Mouse (Mus musculus) midbrain, embryonic 11.5 days (tissue): ENCODE measurements around the gene Mmp15. TPM values are rescaled to one million over a fixed set of nuclear protein-coding genes. Genes with fewer than 3 reads are reported as not detected.

Source experiments
- ATAC-seq: fragments of 200-750 bp; cut with Nextera tagmentation; 2 replicates; pipeline ENCODE4 v1.8.0; 2017; ENCODE audit warnings: moderate TSS enrichment, moderate library complexity; ENCODE audit not compliant: low FRiP score
- DNase-seq: peaks from one replicate; pipeline ENCODE4 v3.0.0; 2015; ENCODE audit warnings: low spot score; ENCODE audit errors: missing footprints
- H3K27ac ChIP-seq: fragments of 300-500 bp; sonication (generic); 2 replicates; pipeline ENCODE4 v1.5.1; 2014; ENCODE audit warnings: low read depth, low read length
- H3K27me3 ChIP-seq: fragments of 300-500 bp; sonication (generic); 2 replicates; pipeline ENCODE4 v1.6.1; 2014; ENCODE audit warnings: mild to moderate bottlenecking, low read length, moderate library complexity, mixed read lengths; ENCODE audit not compliant: control insufficient read depth, insufficient read depth
- H3K36me3 ChIP-seq: fragments of 300-500 bp; sonication (generic); 2 replicates; pipeline ENCODE4 v1.6.1; 2014; ENCODE audit warnings: mild to moderate bottlenecking, low read length, moderate library complexity, mixed read lengths; ENCODE audit not compliant: control insufficient read depth, insufficient read depth
- H3K4me1 ChIP-seq: fragments of 300-500 bp; sonication (generic); 2 replicates; pipeline ENCODE4 v1.6.1; 2014; ENCODE audit warnings: low read length; ENCODE audit not compliant: control insufficient read depth, insufficient read depth
- H3K4me2 ChIP-seq: fragments of 300-500 bp; sonication (generic); 2 replicates; pipeline ENCODE4 v1.6.1; 2014; ENCODE audit warnings: mild to moderate bottlenecking, moderate library complexity
- H3K4me3 ChIP-seq: fragments of 300-500 bp; sonication (generic); 2 replicates; pipeline ENCODE4 v1.5.1; 2014; ENCODE audit warnings: low read depth, low read length
- H3K9ac ChIP-seq: fragments of 300-500 bp; sonication (generic); 2 replicates; pipeline ENCODE4 v1.6.1; 2014; ENCODE audit warnings: low read length
- H3K9me3 ChIP-seq: fragments of 300-500 bp; sonication (generic); 2 replicates; pipeline ENCODE4 v1.6.1; 2016; ENCODE audit warnings: low read length; ENCODE audit not compliant: control insufficient read depth
- WGBS: fragments of 180-500 bp; shearing (Covaris S2); extraction: QIAGEN DNeasy Blood & Tissue Kit; methylation state at CpG from one replicate; pipeline ENCODE4 v1.1.7; 2014; 5-methylcytosine and 5-hydroxymethylcytosine counted together
- polyA plus RNA-seq: library from polyadenylated mRNA; unstranded; fragments of >200 nt; fragmentation: Nextera tagmentation; extraction: Ambion mirVana; gene quantifications from 2 replicates; pipeline ENCODE4 v1.2.1, GENCODE M21; 2014

The Mmp15 gene
- polyA plus RNA-seq, 1 experiment from 2014 or later, result 13.5 TPM

DNA sequence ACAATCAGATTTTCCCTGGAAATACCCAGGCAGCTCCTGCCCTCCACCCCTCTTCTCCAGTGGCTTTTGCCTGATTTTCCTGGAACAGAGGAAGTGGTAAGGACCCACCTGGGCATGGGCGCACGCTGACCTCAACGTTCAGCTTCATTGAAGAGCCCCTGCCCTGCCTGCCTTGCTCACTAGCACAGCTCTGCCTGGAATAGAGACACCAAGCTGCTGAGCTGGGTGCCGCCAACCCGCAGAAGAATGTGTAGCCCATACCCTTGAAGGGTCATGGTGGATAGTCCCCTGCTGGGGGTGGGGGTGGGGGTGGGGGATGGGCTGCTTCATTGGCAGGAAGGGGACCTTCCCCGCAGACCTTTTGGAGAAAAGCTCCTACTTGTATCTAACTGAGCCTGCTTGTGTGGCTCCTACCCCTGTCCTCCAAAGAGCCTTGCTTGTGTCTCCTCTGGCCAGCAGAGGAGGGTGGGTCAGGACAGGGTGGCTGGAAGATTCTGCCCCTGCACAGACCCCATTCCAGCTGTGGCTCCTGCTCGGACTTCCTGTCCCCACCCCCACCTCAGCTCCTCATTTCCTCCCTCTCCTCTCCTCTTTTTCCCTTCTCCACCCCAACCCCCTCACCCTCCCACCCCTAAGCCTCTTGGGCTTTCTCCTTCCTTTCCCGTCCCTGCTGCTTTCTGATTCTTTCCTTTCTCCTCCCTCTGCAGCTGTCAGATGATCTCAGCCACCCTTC is 43.3 kb downstream of the Mmp15 start:
- Histone ChIP-seq H3K27ac (no peak overlapping the region), H3K4me1 (peaks cover 7% of the 10 kb centered on the region; the same call in 1 of the 2 replicates), H3K4me3 (no peak overlapping the region), H3K9me3 (no peaks in the 10 kb centered on the region), H3K27me3 (no peaks in the 10 kb centered on the region), H3K4me2 (no peak overlapping the region), H3K9ac (no peak overlapping the region), H3K36me3 (no peaks in the 10 kb centered on the region)
- ATAC-seq, result no peak
- 43% methylated on average over 8 of the region's 8 CpGs for WGBS
- DNase-seq, result peak; percentile 56

DNA sequence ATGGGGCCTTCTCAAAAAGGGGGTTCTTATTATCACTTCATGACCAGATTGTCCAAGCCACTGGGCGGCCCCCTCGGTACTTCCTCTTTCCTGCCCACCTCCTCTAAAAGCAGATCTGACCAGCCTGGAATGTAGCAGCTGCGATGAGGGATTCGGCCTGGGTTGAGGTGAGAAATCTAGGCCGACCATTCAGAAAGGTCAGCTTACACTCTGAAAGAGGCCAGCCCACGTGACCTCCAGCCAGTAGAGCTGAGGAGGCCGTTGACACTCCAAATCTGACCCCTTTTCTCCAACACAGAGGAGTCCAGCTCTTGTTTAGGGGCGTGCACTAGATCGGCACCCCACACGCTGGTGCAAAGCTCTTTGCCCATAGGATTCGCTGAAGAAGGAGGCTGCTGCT is 44.7 kb downstream of the Mmp15 start:
- peaks cover 7% of the 10 kb centered on the region; the same call in 1 of the 2 replicates for H3K4me1 ChIP-seq
- H3K36me3 ChIP-seq, result no peaks in the 10 kb centered on the region
- no peak overlapping the region for H3K9ac ChIP-seq
- no peak overlapping the region for H3K4me2 ChIP-seq
- no peak overlapping the region for H3K4me3 ChIP-seq
- H3K27ac ChIP-seq, result no peak overlapping the region
- DNase-seq (peak; percentile 60), ATAC-seq (no peak)
- 73% methylated on average over 11 of the region's 11 CpGs for WGBS
- H3K9me3 ChIP-seq, result no peaks in the 10 kb centered on the region
- no peaks in the 10 kb centered on the region for H3K27me3 ChIP-seq

DNA sequence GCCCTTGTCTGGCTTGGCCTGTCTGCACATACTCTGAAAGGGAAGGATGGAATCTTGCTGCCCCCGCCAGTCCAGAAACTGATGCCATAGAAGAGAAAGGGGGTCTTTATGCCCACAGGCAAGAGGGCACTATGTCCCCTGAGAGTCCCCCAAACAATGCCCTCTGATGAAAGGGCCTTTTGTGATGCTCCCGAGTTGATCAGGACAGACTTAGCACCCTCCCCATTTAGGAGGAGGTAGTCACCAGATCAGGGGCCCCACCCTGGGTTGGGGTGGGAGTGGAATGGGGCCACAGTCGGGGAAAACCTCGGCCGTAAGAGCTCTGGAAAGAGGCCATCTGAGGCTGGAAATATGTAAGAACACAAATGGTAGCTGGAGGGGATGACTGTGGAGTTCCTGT is 45.1 kb downstream of the Mmp15 start:
- Histone ChIP-seq H3K9me3 (no peaks in the 10 kb centered on the region), H3K27ac (no peak overlapping the region), H3K36me3 (no peaks in the 10 kb centered on the region), H3K4me3 (no peak overlapping the region), H3K4me2 (no peak overlapping the region), H3K27me3 (no peaks in the 10 kb centered on the region), H3K9ac (no peak overlapping the region), H3K4me1 (peaks cover 7% of the 10 kb centered on the region; the same call in 1 of the 2 replicates)
- 74% methylated on average over 5 of the region's 5 CpGs for WGBS
- ATAC-seq (no peak), DNase-seq (peak; percentile 74)

DNA sequence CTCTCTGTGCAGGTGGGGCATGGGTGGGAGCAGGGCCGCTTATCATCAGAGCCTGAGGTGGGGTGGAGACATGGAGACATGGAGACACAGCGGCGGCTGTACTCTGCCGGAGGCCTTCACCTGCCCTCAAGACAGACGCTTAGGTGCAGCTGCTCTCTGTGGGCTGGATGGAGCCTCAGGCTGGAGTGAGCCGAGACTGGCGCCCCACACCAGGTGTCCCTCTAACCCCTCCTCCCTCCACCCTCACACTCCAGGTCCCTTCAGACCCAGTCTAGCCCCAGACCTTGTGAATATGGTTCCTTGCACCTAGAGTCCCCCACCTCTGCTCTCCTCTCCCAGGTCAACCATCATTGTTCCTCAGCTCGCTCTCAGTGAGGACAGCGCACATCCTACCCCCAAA is 47.1 kb downstream of the Mmp15 start:
- Histone ChIP-seq H3K27me3 (no peaks in the 10 kb centered on the region), H3K9ac (no peak overlapping the region), H3K4me3 (no peak overlapping the region), H3K27ac (no peak overlapping the region), H3K4me2 (no peak overlapping the region), H3K4me1 (peaks cover 7% of the 10 kb centered on the region; the same call in 1 of the 2 replicates), H3K9me3 (no peaks in the 10 kb centered on the region), H3K36me3 (no peaks in the 10 kb centered on the region)
- no peak for ATAC-seq
- WGBS, result 84% methylated on average over 9 of the region's 9 CpGs
- DNase-seq, result peak; percentile 60

DNA sequence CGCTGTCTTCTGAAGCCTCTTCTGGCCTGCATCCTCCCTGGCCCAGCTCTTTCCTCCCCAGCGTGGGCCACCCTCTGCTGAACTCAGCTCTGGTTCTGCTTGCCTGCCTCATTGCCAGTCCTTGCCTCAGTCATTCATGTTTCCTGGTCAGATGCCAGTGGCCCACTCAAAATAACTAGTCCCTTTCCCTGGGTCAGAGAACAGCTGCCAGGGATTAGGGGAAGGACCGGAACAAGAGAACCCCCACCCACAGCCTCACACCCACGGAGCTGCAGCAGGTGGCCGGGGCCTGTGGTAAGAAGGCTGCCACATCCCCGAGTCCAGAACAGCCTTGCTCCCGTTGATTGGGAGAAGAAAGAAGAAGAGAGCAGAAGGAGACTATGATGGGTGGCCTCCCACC is 49.0 kb downstream of the Mmp15 start:
- no peak for ATAC-seq
- Histone ChIP-seq H3K9ac (no peak overlapping the region), H3K4me2 (no peak overlapping the region)

DNA sequence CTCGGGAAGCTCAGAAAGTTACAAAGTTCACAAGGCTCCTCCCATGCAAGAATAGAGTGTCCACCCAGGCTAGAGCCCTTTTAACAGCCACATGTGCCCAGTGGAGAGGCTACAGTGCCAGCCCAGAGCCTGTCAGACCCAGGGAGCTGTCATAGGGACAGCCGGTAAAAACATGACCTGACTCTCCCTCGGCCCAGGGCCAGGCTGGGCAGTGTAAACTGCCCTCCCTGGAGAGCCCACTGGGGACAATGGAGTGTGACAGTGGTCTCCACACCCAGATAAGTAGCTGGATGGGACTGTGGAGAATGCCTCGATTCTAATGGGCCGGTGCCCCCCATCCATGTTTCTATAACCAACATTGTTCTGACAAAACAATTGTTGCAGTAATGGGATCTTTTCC is 57.5 kb downstream of the Mmp15 start:
- Histone ChIP-seq H3K27ac (no peak overlapping the region), H3K4me2 (no peak overlapping the region), H3K27me3 (no peaks in the 10 kb centered on the region), H3K9me3 (no peaks in the 10 kb centered on the region; the same call in 1 of the 2 replicates), H3K9ac (no peak overlapping the region), H3K4me3 (no peak overlapping the region), H3K4me1 (no peaks in the 10 kb centered on the region), H3K36me3 (no peaks in the 10 kb centered on the region)
- 82% methylated on average over 5 of the region's 5 CpGs for WGBS
- ATAC-seq, result no peak
- no peak for DNase-seq

More for the DNA sequence above, 49.0 kb downstream of the Mmp15 start:
- Histone ChIP-seq H3K4me3 (no peak overlapping the region), H3K4me1 (0 out of 2 replicates have a peak, but pooled peaks cover 2% of the 10 kb centered on the region), H3K36me3 (no peaks in the 10 kb centered on the region), H3K27ac (no peak overlapping the region), H3K27me3 (no peaks in the 10 kb centered on the region), H3K9me3 (no peaks in the 10 kb centered on the region)
- no peak for DNase-seq
- 79% methylated on average over 7 of the region's 7 CpGs for WGBS

DNA sequence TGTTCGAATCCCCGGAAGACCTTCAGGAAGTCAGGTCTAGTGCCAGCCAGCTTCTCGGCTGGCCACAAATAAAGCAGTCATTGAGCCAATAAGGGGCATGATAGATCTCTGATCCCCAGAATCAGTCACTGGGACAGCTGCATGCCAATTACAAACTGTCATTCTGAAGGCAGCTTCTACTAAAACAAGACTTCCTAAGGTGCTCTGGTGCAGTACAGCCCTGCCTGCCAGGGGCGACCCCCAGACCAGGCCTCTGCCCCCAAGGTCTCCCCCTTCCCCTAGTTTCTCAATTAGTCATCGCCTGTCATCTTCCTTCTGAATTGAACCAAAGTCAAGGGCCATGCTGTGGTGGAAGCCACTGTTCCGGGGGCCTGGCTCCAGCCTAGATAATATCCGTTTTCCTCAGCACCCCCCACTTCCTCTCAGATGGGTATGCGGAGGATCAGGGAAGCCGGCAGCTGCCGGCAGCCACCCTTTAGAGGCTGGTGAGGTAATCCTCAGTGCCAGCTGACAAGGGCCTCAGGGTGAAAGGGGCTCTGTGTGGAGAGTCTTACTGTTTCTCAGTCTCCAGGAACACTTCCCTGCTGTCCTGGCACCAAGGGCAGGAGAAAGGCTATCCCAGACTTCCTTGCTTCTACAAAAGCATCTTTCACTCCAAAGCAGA is 59.4 kb downstream of the Mmp15 start:
- H3K27me3 ChIP-seq, result no peaks in the 10 kb centered on the region
- H3K9me3 ChIP-seq, result no peaks in the 10 kb centered on the region; the same call in 1 of the 2 replicates
- no peak overlapping the region for H3K4me3 ChIP-seq
- WGBS, result 65% methylated on average over 10 of the region's 10 CpGs
- H3K4me2 ChIP-seq, result no peak overlapping the region
- no peaks in the 10 kb centered on the region for H3K36me3 ChIP-seq
- no peak overlapping the region for H3K9ac ChIP-seq
- DNase-seq, result peak; percentile 71
- H3K27ac ChIP-seq, result no peak overlapping the region
- no peaks in the 10 kb centered on the region for H3K4me1 ChIP-seq
- ATAC-seq, result no peak

DNA sequence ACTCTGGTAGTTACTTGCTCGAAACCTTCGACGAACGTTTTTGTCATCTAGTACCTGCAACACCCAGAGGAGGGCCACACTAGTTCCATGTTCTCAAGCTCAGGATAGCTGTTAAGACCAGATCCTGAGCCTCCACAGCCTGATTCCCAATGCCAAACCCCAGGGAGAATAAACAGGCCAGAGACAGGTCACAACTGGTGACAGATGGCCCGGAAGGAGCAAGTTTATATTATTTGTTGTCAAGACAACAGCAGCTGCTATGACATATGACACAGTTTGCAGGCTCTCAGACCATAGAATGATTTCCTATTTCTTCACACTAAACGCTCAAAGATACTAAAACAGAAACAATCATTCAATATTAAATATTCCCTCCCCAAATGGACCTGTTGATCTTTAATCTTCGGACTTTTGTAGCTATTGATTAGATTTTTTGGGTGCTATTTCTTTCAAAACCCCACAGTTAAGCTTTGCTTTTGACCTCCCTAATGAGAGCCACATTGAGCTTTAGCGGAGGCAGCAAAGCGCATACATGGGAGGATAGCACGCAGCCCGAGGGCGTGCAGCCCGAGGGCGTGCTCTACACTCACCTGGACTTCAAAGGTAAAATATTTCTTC is 70.2 kb downstream of the Mmp15 start:
- 95% methylated on average over 14 of the region's 14 CpGs for WGBS
- H3K4me3 ChIP-seq, result no peak overlapping the region
- H3K4me1 ChIP-seq, result peaks cover 7% of the 10 kb centered on the region
- H3K36me3 ChIP-seq, result peaks cover 16% of the 10 kb centered on the region; the same call in 1 of the 2 replicates
- ATAC-seq (no peak), DNase-seq (no peak)
- H3K27me3 ChIP-seq, result no peaks in the 10 kb centered on the region
- no peak overlapping the region for H3K9ac ChIP-seq
- H3K4me2 ChIP-seq, result no peak overlapping the region
- no peaks in the 10 kb centered on the region for H3K9me3 ChIP-seq
- no peak overlapping the region for H3K27ac ChIP-seq
